Mouse (Mus musculus) olfactory bulb, adult 2 months (tissue): ENCODE data around the gene Nxnl1. TPM values are rescaled to one million over a fixed set of nuclear protein-coding genes. Genes with fewer than 3 reads are reported as not detected.

ENCODE experiments used
- H3K27ac ChIP-seq: fragments of 200-500 bp; 2 replicates; pipeline ENCODE4 v1.5.1; 2012; ENCODE audit warnings: low read depth, low read length; ENCODE audit not compliant: insufficient read depth
- H3K4me1 ChIP-seq: fragments of 200-500 bp; 2 replicates; pipeline ENCODE4 v1.6.1; 2012; ENCODE audit warnings: low read length; ENCODE audit not compliant: control insufficient read depth, insufficient read depth
- H3K4me3 ChIP-seq: fragments of 200-500 bp; 2 replicates; pipeline ENCODE4 v1.5.1; 2012; ENCODE audit warnings: mild to moderate bottlenecking, low read depth, low read length, moderate library complexity; ENCODE audit not compliant: insufficient read depth
- CTCF ChIP-seq: fragments of 200-500 bp; IDR thresholded peaks from 2 replicates; pipeline ENCODE4 v1.5.1; 2012; ENCODE audit warnings: low read depth, mild to moderate bottlenecking, low read length, moderate library complexity; ENCODE audit not compliant: insufficient read depth
- POLR2A ChIP-seq: fragments of 200-500 bp; IDR thresholded peaks from 2 replicates; pipeline ENCODE4 v1.6.1; 2012; ENCODE audit warnings: mild to moderate bottlenecking, low read depth, low read length, moderate library complexity; ENCODE audit not compliant: insufficient read depth
- WGBS: fragments of 180-500 bp; shearing (Covaris S2); methylation state at CpG from one replicate; pipeline ENCODE4 v1.1.7; 2018; 5-methylcytosine and 5-hydroxymethylcytosine counted together
- polyA plus RNA-seq: library from polyadenylated mRNA; stranded (reverse); fragments of >200 nt; gene quantifications from 2 replicates; pipeline ENCODE4 v1.2.4, GENCODE M21; 2012; ENCODE audit warnings: low replicate concordance; ENCODE audit not compliant: missing spikeins, insufficient read depth, insufficient read length

The Nxnl1 gene
- polyA plus RNA-seq, 1 experiment = not detected

DNA sequence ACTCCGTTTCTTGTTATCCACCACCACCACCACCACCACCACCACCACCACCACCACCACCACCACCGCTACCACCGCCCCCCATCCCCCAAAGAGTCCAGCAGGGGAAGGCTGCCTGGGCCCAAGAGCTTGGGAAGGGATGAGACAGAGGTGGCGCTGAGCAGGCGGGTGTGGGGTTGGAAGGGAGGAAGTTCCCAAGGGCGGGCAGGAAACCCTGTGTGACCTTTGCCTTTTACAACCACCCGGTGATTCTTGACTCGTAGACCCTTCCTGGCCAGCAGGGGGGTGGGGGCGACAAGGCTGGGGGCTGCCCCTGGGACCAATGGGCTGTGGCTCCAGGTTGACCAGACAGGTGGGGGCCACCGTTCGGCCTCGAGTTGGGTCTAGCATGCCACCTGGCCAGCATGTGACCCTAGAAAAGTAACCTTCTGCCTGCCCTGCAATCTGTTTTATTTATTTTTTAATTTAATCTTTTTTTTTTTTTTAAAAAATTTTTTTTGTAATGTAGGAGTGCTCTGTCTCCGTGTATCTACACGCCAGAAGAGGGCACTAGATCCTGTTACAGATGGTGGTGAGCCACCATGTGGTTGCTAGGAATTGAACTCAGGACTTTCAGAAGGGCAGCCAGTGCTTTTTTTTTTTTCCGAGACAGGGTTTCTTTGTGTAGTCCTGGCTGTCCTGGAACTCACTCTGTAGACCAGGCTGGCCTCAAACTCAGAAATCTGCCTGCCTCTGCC, 53.2 kb downstream of the Nxnl1 start:
- WGBS = 73% methylated on average over 15 of the region's 15 CpGs
- no peak for TF ChIP-seq CTCF
- TF ChIP-seq POLR2A = no peak
- H3K27ac ChIP-seq = no peak overlapping the region
- H3K4me3 ChIP-seq = no peak overlapping the region
- H3K4me1 ChIP-seq = peaks cover 6% of the 10 kb centered on the region; the same call in 1 of the 2 replicates

DNA sequence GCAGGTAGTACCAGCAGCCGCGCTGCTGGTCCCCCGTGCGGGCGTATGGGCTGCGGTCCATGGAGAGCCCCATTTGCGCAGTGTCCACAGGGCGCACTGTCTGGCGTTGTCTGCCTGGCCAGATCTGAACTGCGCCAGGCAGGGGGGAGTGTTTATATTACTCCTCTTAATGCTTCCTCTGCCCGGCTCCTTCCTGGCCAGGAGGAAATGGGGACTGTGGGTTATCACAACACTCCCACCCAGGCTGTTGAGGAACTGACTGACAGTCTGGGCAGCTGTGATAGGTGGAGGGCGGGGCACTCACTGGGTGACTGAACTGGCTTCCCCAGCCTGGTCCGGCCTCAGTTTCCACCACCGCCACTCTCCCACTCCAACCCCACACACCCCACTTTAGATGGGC, 54.8 kb downstream of the Nxnl1 start, which contains the start of gene Plvap:
Plvap (minus strand) TSS at position 109 of the 400 bp plus-strand sequence.
- Histone ChIP-seq H3K4me1 (peaks cover 8% of the 10 kb centered on the region; the same call in 1 of the 2 replicates), H3K27ac (no peak within 1 kb of the TSS), H3K4me3 (no peak within 1 kb of the TSS)
- TF ChIP-seq POLR2A (no peak), CTCF (no peak)
- WGBS = 80% methylated on average over 14 of the region's 14 CpGs

Other genes with a start within 250 kb of the Nxnl1 start
- gene Use1, start 199.8 kb downstream of the Nxnl1 start, polyA plus RNA-seq = not detected in 2 replicates
- gene Ocel1, start 195.3 kb downstream of the Nxnl1 start, polyA plus RNA-seq = not detected in 2 replicates
- not detected in 2 replicates for gene Nr2f6, start 184.6 kb downstream of the Nxnl1 start, polyA plus RNA-seq
- gene Ushbp1, start 170.8 kb downstream of the Nxnl1 start, polyA plus RNA-seq = not detected in 2 replicates
- not detected in 2 replicates for gene Babam1, start 169.7 kb downstream of the Nxnl1 start, polyA plus RNA-seq
- not detected in 2 replicates for gene Ankle1, start 160.6 kb downstream of the Nxnl1 start, polyA plus RNA-seq
- not detected in 2 replicates for gene Abhd8, start 102.9 kb downstream of the Nxnl1 start, polyA plus RNA-seq
- gene Mrpl34, start 101.6 kb downstream of the Nxnl1 start, polyA plus RNA-seq = not detected in 2 replicates
- not detected in 2 replicates for gene Dda1, start 97.4 kb downstream of the Nxnl1 start, polyA plus RNA-seq
- not detected in 2 replicates for gene Ano8, start 80.6 kb downstream of the Nxnl1 start, polyA plus RNA-seq
- not detected in 2 replicates for gene Gtpbp3, start 78.5 kb downstream of the Nxnl1 start, polyA plus RNA-seq
- gene Plvap, start 54.8 kb downstream of the Nxnl1 start, polyA plus RNA-seq = not detected in 2 replicates
- not detected in 2 replicates for gene Ccdc194, start 40.9 kb downstream of the Nxnl1 start, polyA plus RNA-seq
- gene Bst2, start 29.1 kb downstream of the Nxnl1 start, polyA plus RNA-seq = not detected in 2 replicates
- not detected in 2 replicates for gene Mvb12a, start 23.7 kb downstream of the Nxnl1 start, polyA plus RNA-seq
- not detected in 2 replicates for gene Tmem221, start 7.7 kb downstream of the Nxnl1 start, polyA plus RNA-seq
- gene Slc27a1, start 2.3 kb upstream of the Nxnl1 start, polyA plus RNA-seq = not detected in 2 replicates
- gene Pgls, start 25.6 kb upstream of the Nxnl1 start, polyA plus RNA-seq = not detected in 2 replicates
- gene Fam129c, start 31.0 kb upstream of the Nxnl1 start, polyA plus RNA-seq = not detected in 2 replicates
- 143 TPM in 1 of 2 replicates, not detected in the other for gene Colgalt1, start 44.4 kb upstream of the Nxnl1 start, polyA plus RNA-seq
- gene Unc13a, start 105.2 kb upstream of the Nxnl1 start, polyA plus RNA-seq = not detected in 2 replicates
- not detected in 2 replicates for gene Jak3, start 109.7 kb upstream of the Nxnl1 start, polyA plus RNA-seq
- gene Insl3, start 122.6 kb upstream of the Nxnl1 start, polyA plus RNA-seq = not detected in 2 replicates
- gene B3gnt3, start 135.2 kb upstream of the Nxnl1 start, polyA plus RNA-seq = not detected in 2 replicates
- 90.9 TPM in 1 of 2 replicates, not detected in the other for gene Fcho1, start 159.1 kb upstream of the Nxnl1 start, polyA plus RNA-seq